In genomic region chr10:69705806-69706768, GRCm38 (mm10) we compare ENCODE assay signal across 8 mouse cellular contexts.
DNase-seq lines count a peak whose midpoint lies in the region; ATAC-seq lines count a peak whose summit lies in the region.

No protein-coding gene starts in this region.

- H3K9ac ChIP-seq in kidney, embryonic 15.5 days: no peak overlapping the region
- H3K9ac ChIP-seq in hindbrain, embryonic 14.5 days: peak overlapping the region; percentile 76
- H3K9ac ChIP-seq in neural tube, embryonic 11.5 days (ENCODE audit: low read length): peak overlapping the region; percentile 76

- no peak for DNase-seq in kidney, postnatal 36 days
- peak; percentile 74 to 87 for DNase-seq in cerebellum, postnatal 25 days
- DNase-seq in hindbrain, embryonic 14.5 days (ENCODE audit: low spot score): peak; percentile 63
- peak; percentile 57 for DNase-seq in neural tube, embryonic 11.5 days (ENCODE audit: low spot score)
- no peak for DNase-seq in spleen, postnatal 4 days (ENCODE audit: low spot score in 2 of 2)

- peak overlapping the region; percentile 23 for H3K4me3 ChIP-seq in kidney, embryonic 15.5 days (replicated peaks)
- H3K4me3 ChIP-seq in hindbrain, embryonic 14.5 days (replicated peaks; ENCODE audit: low read length): peak overlapping the region; percentile 38
- peak overlapping the region; percentile 36 for H3K4me3 ChIP-seq in neural tube, embryonic 11.5 days (ENCODE audit: low read depth, low read length)

- no peaks in the 10 kb centered on the region for H3K27me3 ChIP-seq in kidney, embryonic 15.5 days
- H3K27me3 ChIP-seq in hindbrain, embryonic 14.5 days (ENCODE audit: control insufficient read depth, insufficient read depth, low read length): no peaks in the 10 kb centered on the region
- H3K27me3 ChIP-seq in neural tube, embryonic 11.5 days (ENCODE audit: control insufficient read depth, insufficient read depth, low read length): no peaks in the 10 kb centered on the region

- H3K4me1 ChIP-seq in kidney, embryonic 15.5 days: peaks cover 20% of the 10 kb centered on the region
- H3K4me1 ChIP-seq in hindbrain, embryonic 14.5 days (replicated peaks; ENCODE audit: control insufficient read depth, insufficient read depth, low read length): peaks cover 47% of the 10 kb centered on the region
- peaks cover 19% of the 10 kb centered on the region for H3K4me1 ChIP-seq in neural tube, embryonic 11.5 days (ENCODE audit: control insufficient read depth, insufficient read depth, low read length)

- H3K36me3 ChIP-seq in kidney, embryonic 15.5 days: no peaks in the 10 kb centered on the region
- H3K36me3 ChIP-seq in hindbrain, embryonic 14.5 days (replicated peaks; ENCODE audit: control insufficient read depth, insufficient read depth): no peaks in the 10 kb centered on the region
- no peaks in the 10 kb centered on the region for H3K36me3 ChIP-seq in neural tube, embryonic 11.5 days (ENCODE audit: control insufficient read depth, insufficient read depth, low read length)

- 6% methylated on average over 17 of the region's 17 CpGs for WGBS in kidney, embryonic 15.5 days
- 1% methylated on average over 17 of the region's 17 CpGs for WGBS in hindbrain, embryonic 14.5 days
- WGBS in neural tube, embryonic 11.5 days: 9% methylated on average over 17 of the region's 17 CpGs

- 0 out of 2 replicates have a peak overlapping the region, but pooled peaks have one; percentile 27 for H3K27ac ChIP-seq in kidney, embryonic 15.5 days
- peak overlapping the region; percentile 94 for H3K27ac ChIP-seq in hindbrain, embryonic 14.5 days
- peak overlapping the region; percentile 70 for H3K27ac ChIP-seq in neural tube, embryonic 11.5 days (ENCODE audit: low read depth, low read length)

- ATAC-seq in kidney, embryonic 15.5 days (replicated peaks; ENCODE audit: low FRiP score): no peak
- peak; percentile 61 for ATAC-seq in hindbrain, embryonic 14.5 days (ENCODE audit: low FRiP score)
- peak; percentile 76 for ATAC-seq in neural tube, embryonic 11.5 days (ENCODE audit: insufficient read depth, low FRiP score, low TSS enrichment)
- no peak for ATAC-seq in megakaryocyte progenitor cell, adult 5-6 weeks (replicated peaks; ENCODE audit: poor library complexity)
- no peak for ATAC-seq in granulocyte monocyte progenitor cell, adult 5-6 weeks (replicated peaks; ENCODE audit: poor library complexity, severe bottlenecking)

- no peaks in the 10 kb centered on the region for H3K9me3 ChIP-seq in kidney, embryonic 15.5 days (replicated peaks)
- no peaks in the 10 kb centered on the region for H3K9me3 ChIP-seq in hindbrain, embryonic 14.5 days (ENCODE audit: control insufficient read depth, low read length)
- no peaks in the 10 kb centered on the region for H3K9me3 ChIP-seq in neural tube, embryonic 11.5 days (ENCODE audit: control insufficient read depth, low read length)

- peak overlapping the region; percentile 55 for H3K4me2 ChIP-seq in kidney, embryonic 15.5 days
- peak overlapping the region; percentile 65 for H3K4me2 ChIP-seq in hindbrain, embryonic 14.5 days (replicated peaks)
- peak overlapping the region; percentile 64 for H3K4me2 ChIP-seq in neural tube, embryonic 11.5 days (ENCODE audit: low read depth)

Comparison
In these comparisons a context has a peak if more than half of its experiments do, and no peak if none do; other contexts are left out.
1. ATAC-seq: peak in hindbrain, embryonic 14.5 days (single experiment) and neural tube, embryonic 11.5 days (single experiment); none in kidney, embryonic 15.5 days (single experiment), megakaryocyte progenitor cell, adult 5-6 weeks (single experiment) and granulocyte monocyte progenitor cell, adult 5-6 weeks (single experiment).
2. H3K27ac ChIP-seq: peak in every context shown above with its lines; median percentile 94 in hindbrain, embryonic 14.5 days; 70 in neural tube, embryonic 11.5 days; 27 in kidney, embryonic 15.5 days.
3. DNase-seq: peak in cerebellum, postnatal 25 days (2 of 2), hindbrain, embryonic 14.5 days (single experiment) and neural tube, embryonic 11.5 days (single experiment); none in kidney, postnatal 36 days (0 of 2) and spleen, postnatal 4 days (0 of 2).
4. Peak in every context shown above with its lines, with median percentiles within 50 percentile points of each other: H3K4me2 ChIP-seq and H3K4me3 ChIP-seq.